Mouse (Mus musculus): Measurements from ENCODE around the gene Tmem189. TPM values are rescaled to one million over a fixed set of nuclear protein-coding genes. Genes with fewer than 3 reads are reported as not detected.
A peak's percentile ranks its signal among the peaks of the same experiment; 100 is the strongest.

The Tmem189 gene
- total and polyA plus RNA-seq, 2 experiments: 4.8 to 19.6 TPM

DNA sequence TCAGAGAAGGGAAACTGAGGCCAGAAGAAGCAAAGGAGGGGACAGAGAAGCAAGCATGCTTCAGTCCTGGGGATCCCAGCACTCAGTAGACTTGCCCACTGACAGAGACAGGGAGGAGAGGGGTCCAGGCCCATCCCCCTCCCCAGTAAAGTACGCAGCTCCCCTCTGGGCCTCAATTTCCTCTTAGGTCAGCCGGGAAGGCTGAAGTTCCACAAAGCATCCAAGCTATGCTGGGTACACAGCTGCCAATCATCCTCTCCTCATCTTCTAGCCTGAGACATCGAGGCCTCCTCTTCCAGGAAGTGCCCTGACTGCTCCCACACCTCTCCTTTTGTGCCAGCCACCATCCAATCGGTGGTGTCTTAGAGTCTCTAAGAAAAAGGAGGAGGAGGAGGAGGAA lies 93.4 kb downstream of the Tmem189 start:
- Histone ChIP-seq H3K4me3 (ENCODE audit: insufficient read depth, low read depth, low read length) (no peak overlapping the region), H3K4me1 (ENCODE audit: control insufficient read depth, insufficient read depth, low read length) (peaks cover 6% of the 10 kb centered on the region; the same call in 1 of the 2 replicates), H3K27ac (replicated peaks; ENCODE audit: insufficient read depth, low read depth, low read length) (peak overlapping the region; percentile 87), H3K27me3 (ENCODE audit: control insufficient read depth, insufficient read depth, low read length) (no peaks in the 10 kb centered on the region), H3K9ac (ENCODE audit: low read depth, low read length) (no peak overlapping the region; the same call in 1 of the 2 replicates), H3K79me2 (ENCODE audit: control insufficient read depth, insufficient read depth, low read length) (no peaks in the 10 kb centered on the region), H3K36me3 (ENCODE audit: control insufficient read depth, insufficient read depth, low read length) (no peaks in the 10 kb centered on the region)
- TF ChIP-seq POLR2A (IDR thresholded peaks at IDR 0.05; ENCODE audit: extremely low read depth, insufficient read depth, low read length): no peak
- TF ChIP-seq CTCF (IDR thresholded peaks at IDR 0.05; ENCODE audit: low read depth, low read length): no peak
- DNase-seq (ENCODE audit: extremely low read depth, low read depth, low spot score): no peak
- WGBS: 81% methylated on average over 3 of the region's 4 CpGs

DNA sequence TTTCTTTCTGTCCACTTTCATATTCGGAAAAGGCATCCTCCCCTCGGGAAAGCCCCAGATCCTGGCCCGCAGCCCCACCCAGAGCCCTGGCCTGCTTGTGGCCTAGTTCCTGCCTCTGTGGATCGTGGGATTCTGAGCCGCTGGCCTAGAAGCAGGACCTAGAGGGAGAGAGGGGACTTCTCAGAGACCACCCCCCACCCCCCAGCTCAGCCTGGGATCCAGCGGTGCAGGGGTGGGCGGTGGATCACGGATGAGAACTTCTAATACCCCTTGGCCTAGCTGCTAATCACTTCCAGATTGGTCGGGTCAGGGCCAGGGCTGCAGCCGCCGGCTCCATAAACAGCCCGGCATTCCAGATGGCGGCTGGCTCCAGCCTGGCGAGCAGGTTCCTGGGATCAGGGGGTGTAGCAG lies 93.9 kb downstream of the Tmem189 start:
- no peaks in the 10 kb centered on the region for H3K36me3 ChIP-seq (ENCODE audit: control insufficient read depth, insufficient read depth, low read length)
- DNase-seq (ENCODE audit: extremely low read depth, low read depth, low spot score): no peak
- peaks cover 6% of the 10 kb centered on the region; the same call in 1 of the 2 replicates for H3K4me1 ChIP-seq (ENCODE audit: control insufficient read depth, insufficient read depth, low read length)
- no peak for TF ChIP-seq CTCF (IDR thresholded peaks at IDR 0.05; ENCODE audit: low read depth, low read length)
- H3K79me2 ChIP-seq (ENCODE audit: control insufficient read depth, insufficient read depth, low read length): no peaks in the 10 kb centered on the region
- H3K27ac ChIP-seq (replicated peaks; ENCODE audit: insufficient read depth, low read depth, low read length): peak overlapping the region; percentile 87
- no peaks in the 10 kb centered on the region for H3K27me3 ChIP-seq (ENCODE audit: control insufficient read depth, insufficient read depth, low read length)
- 72% methylated on average over 14 of the region's 14 CpGs for WGBS
- peak overlapping the region; percentile 68 for H3K9ac ChIP-seq (ENCODE audit: low read depth, low read length)
- H3K4me3 ChIP-seq (ENCODE audit: insufficient read depth, low read depth, low read length): no peak overlapping the region

DNA sequence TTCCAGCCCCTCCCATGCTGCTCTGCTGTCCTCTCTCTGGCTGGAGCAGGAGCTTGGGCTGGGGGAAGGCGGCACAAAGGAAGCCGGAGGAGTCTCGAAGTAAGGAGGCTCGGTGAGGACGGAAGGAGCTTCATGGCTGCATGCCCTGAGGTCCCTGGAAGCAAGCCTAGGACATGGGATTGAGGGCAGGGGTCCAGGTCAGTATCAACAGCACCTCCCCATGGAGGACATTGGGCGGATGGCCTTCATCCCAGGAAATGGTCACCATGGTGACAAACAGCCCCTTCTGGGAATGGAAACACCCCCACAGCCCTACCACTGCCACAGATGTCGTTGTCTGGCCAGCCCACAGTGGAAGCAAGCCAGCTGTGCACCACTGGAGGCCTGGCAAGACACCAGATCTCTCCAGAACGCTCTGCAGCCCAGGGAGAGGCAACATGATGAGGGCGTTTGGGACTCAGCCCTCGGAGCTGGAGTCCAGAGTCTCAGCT lies 95.1 kb downstream of the Tmem189 start:
- peaks cover 6% of the 10 kb centered on the region; the same call in 1 of the 2 replicates for H3K4me1 ChIP-seq (ENCODE audit: control insufficient read depth, insufficient read depth, low read length)
- TF ChIP-seq CTCF (IDR thresholded peaks at IDR 0.05; ENCODE audit: low read depth, low read length) (0 out of 2 replicates have a peak, but pooled peaks have one; percentile 7), POLR2A (IDR thresholded peaks at IDR 0.05; ENCODE audit: extremely low read depth, insufficient read depth, low read length) (no peak)
- DNase-seq (ENCODE audit: extremely low read depth, low read depth, low spot score): peak; percentile 53
- no peaks in the 10 kb centered on the region for H3K36me3 ChIP-seq (ENCODE audit: control insufficient read depth, insufficient read depth, low read length)
- 0 out of 2 replicates have a peak overlapping the region, but pooled peaks have one; percentile 17 for H3K9ac ChIP-seq (ENCODE audit: low read depth, low read length)
- H3K27ac ChIP-seq (replicated peaks; ENCODE audit: insufficient read depth, low read depth, low read length): peak overlapping the region; percentile 69
- no peaks in the 10 kb centered on the region for H3K79me2 ChIP-seq (ENCODE audit: control insufficient read depth, insufficient read depth, low read length)
- no peak overlapping the region for H3K4me3 ChIP-seq (ENCODE audit: insufficient read depth, low read depth, low read length)
- H3K27me3 ChIP-seq (ENCODE audit: control insufficient read depth, insufficient read depth, low read length): no peaks in the 10 kb centered on the region
- WGBS: 26% methylated on average over 10 of the region's 10 CpGs

DNA sequence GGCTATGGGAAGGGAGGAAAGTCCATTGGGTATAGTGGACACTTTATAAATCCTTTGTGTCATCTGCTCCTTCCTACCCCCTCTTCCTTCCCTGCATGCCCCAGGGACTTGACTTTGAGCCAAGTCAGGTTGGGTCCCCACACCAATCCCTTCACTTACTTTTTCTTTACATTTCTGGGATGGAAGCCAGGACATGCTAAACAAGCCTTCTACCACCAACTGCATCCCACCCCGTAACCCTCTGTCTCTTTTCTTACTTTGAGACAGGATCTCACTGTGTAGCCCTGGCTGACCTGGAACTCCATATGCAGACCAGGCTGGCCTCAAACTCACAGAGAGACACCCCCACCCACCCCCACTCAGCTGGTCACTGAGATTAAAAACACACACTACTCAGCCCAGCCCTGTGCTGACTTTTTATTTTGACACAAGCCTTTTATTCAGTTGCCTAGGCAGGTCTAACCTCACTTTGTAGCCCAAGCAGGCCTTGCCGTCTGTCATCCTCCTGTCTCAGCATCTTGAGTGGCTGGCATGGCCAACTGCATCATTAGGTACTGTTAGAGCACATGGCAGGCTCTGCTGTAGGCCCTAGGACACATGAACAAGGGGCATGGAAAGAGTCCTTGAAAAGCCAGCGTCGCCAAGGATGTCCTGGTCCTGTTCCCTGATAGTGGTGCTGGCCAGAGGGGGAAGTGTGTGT lies 95.9 kb downstream of the Tmem189 start:
- H3K27me3 ChIP-seq (ENCODE audit: control insufficient read depth, insufficient read depth, low read length): no peaks in the 10 kb centered on the region
- no peak for TF ChIP-seq CTCF (IDR thresholded peaks at IDR 0.05; ENCODE audit: low read depth, low read length)
- no peak for TF ChIP-seq POLR2A (IDR thresholded peaks at IDR 0.05; ENCODE audit: extremely low read depth, insufficient read depth, low read length)
- H3K79me2 ChIP-seq (ENCODE audit: control insufficient read depth, insufficient read depth, low read length): no peaks in the 10 kb centered on the region
- peak overlapping the region; percentile 17; the same call in 1 of the 2 replicates for H3K9ac ChIP-seq (ENCODE audit: low read depth, low read length)
- no peaks in the 10 kb centered on the region for H3K36me3 ChIP-seq (ENCODE audit: control insufficient read depth, insufficient read depth, low read length)
- no peak overlapping the region for H3K4me3 ChIP-seq (ENCODE audit: insufficient read depth, low read depth, low read length)
- H3K4me1 ChIP-seq (ENCODE audit: control insufficient read depth, insufficient read depth, low read length): peaks cover 6% of the 10 kb centered on the region; the same call in 1 of the 2 replicates
- no peak for DNase-seq (ENCODE audit: extremely low read depth, low read depth, low spot score)
- 88% methylated on average over 4 of the region's 4 CpGs for WGBS
- H3K27ac ChIP-seq (replicated peaks; ENCODE audit: insufficient read depth, low read depth, low read length): peak overlapping the region; percentile 69

Other genes starting within 250 kb of the Tmem189 start
- gene Rnf114, start 197.2 kb downstream of the Tmem189 start, total RNA-seq (2014; rRNA removed): 44.3 and 55.0 TPM in 2 replicates
- 71.0 and 71.9 TPM in 2 replicates for gene Rnf114, start 197.2 kb downstream of the Tmem189 start, polyA plus RNA-seq (2012; rRNA removed)
- gene Spata2, start 196.9 kb downstream of the Tmem189 start, total RNA-seq (2014; rRNA removed): 2.5 and 3.1 TPM in 2 replicates
- 9.6 and 10.7 TPM in 2 replicates for gene Spata2, start 196.9 kb downstream of the Tmem189 start, polyA plus RNA-seq (2012; rRNA removed)
- 0.13 and 0.18 TPM in 2 replicates for gene Snai1, start 151.6 kb downstream of the Tmem189 start, total RNA-seq (2014; rRNA removed)
- gene Snai1, start 151.6 kb downstream of the Tmem189 start, polyA plus RNA-seq (2012; rRNA removed): 2.2 and 2.7 TPM in 2 replicates
- gene Ube2v1, start 57.7 kb downstream of the Tmem189 start, total RNA-seq (2014; rRNA removed): 26.2 and 34.5 TPM in 2 replicates
- gene Ube2v1, start 57.7 kb downstream of the Tmem189 start, polyA plus RNA-seq (2012; rRNA removed): 69.9 and 75.2 TPM in 2 replicates
- not detected in 2 replicates for gene Gm20431, start 28.3 kb downstream of the Tmem189 start, total RNA-seq (2014; rRNA removed)
- gene Gm20431, start 28.3 kb downstream of the Tmem189 start, polyA plus RNA-seq (2012; rRNA removed): 10.6 and 10.8 TPM in 2 replicates
- gene Cebpb, start 907 bp downstream of the Tmem189 start, total RNA-seq (2014; rRNA removed): 125 and 147 TPM in 2 replicates
- 200 and 210 TPM in 2 replicates for gene Cebpb, start 907 bp downstream of the Tmem189 start, polyA plus RNA-seq (2012; rRNA removed)
- 6.5 and 7.9 TPM in 2 replicates for gene Ptpn1, start 242.2 kb upstream of the Tmem189 start, total RNA-seq (2014; rRNA removed)
- 17.3 and 20.2 TPM in 2 replicates for gene Ptpn1, start 242.2 kb upstream of the Tmem189 start, polyA plus RNA-seq (2012; rRNA removed)

Measured in liver, adult 2 months (tissue).